Mouse (Mus musculus) lung, postnatal 0 days (tissue): ENCODE measurements at regions not wholly inside any gene's neighbourhood (a gene's known extent, or its start where the extent isn't known, plus 50 kb on each side); places are given as distances from the start of the nearest gene placed in this dataset.

Experiments
- CTCF ChIP-seq: IDR thresholded peaks from 2 replicates; pipeline ENCODE4 v1.5.1; 2016; ENCODE audit warnings: antibody characterized with exemption, mild to moderate bottlenecking
- EP300 ChIP-seq: IDR thresholded peaks from 2 replicates; pipeline ENCODE4 v1.6.1; 2016; ENCODE audit warnings: antibody characterized with exemption, mild to moderate bottlenecking, control low read depth

GRCm38 (mm10) chr1:42417815-42418214 lies 277.8 kb upstream of the Pou3f3 start:
- TF ChIP-seq EP300 (no peak), CTCF (no peak)
